Mouse (Mus musculus) embryo, embryonic 11.5 days (tissue): Measurements from ENCODE around the gene Mapk1.
"Not testable (repeated sequence)": the region's sequence is repeated elsewhere in the genome, so short reads cannot be mapped to it uniquely, and the experiment has no call there.

Experiments used
- DNase-seq: peaks from one replicate; pipeline ENCODE4 v3.0.0-alpha.2; 2012; ENCODE audit warnings: low read depth, low spot score

Mapk1 gene

GRCm38 (mm10) chr16:16983131-16983533 is at the start of gene Mapk1:
Gene Mapk1, plus strand, starts transcription at chr16:16983382.
- DNase-seq = peak; percentile 94

DNA sequence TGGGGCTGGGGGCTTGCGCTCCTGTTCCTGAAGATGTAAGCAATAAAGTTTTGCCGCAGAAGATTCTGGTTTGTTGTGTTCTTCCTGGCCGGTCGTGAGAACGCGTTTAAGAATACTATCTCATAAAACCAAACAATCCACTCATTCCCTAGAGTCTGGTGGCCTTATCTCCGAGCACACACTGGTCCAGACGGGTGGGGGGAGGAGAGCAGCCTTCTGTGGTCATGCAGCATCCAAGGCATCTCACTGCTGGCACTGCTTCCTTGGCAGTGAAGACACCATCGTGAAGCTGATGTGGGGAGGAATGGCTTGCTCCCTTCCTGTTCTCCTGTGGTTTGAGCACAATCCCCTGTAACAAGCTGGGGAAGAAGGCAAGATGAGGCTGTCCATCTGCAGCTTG is 43.6 kb upstream of the Mapk1 start:
- no peak for DNase-seq

DNA sequence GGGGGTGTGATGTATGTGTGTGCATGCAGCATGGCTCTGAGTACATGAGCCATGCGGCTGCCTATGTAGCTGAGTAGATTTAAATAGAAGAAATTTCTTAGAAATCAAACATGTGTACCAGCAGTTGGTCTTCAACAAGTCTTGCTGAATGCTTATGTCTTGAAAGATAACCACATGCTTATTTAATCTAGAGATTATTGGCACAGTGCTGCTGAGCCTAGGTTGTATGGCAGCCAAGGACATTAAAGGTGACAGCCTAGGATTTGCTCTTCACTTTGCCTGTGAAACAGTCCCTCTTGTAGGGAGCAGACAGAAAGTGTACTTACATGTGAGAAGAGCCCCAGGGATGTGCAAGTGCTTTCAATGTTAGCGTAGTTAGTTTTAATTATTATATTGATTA is 42.1 kb upstream of the Mapk1 start:
- no peak for DNase-seq

GRCm38 (mm10) chr16:16958575-16958974 is 24.6 kb upstream of the Mapk1 start:
- no peak for DNase-seq

DNA sequence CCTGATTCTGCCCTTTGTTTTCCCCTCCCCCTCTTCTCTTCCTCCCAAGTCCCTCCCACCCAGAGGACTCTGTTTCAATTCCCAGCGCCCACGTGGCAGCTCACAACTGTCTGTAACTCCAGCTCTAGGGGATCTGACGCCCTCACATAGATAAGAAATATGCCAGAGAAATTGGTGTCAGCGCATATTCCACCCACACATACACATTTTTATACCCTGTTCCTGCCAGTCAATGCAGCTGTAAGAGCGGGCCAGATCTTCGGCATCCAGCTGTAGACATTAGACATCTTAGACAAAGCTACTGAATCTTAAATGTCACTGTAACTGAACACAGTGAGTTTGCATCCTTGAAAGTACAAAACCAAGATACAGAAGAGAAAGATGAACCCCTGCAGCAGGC is 23.3 kb upstream of the Mapk1 start:
- DNase-seq = no peak

- no peak for DNase-seq
Measured at GRCm38 (mm10) chr16:16965149-16965548, 18.0 kb upstream of the Mapk1 start.

DNA sequence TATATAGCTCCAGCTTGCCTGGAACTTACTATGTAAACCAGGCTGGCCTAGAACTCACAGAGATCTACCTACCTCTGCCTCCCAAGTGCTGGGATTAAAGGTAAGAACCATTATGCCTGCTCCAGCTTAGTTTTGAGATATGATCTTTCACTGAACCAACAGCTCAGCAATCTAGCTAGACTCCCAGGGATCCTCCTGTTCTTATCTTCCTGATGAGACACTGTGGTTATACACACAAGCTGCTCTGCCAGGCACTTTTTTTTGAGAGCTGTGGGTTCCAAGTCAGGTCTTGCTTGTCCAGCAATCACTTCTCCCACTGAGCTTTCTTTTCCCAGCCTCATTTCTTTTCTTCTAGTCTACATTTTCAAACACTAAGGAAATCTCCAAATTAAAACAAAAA is 16.9 kb upstream of the Mapk1 start:
- no peak for DNase-seq

GRCm38 (mm10) chr16:16978061-16978460 is 5.1 kb upstream of the Mapk1 start:
- DNase-seq = no peak

DNA sequence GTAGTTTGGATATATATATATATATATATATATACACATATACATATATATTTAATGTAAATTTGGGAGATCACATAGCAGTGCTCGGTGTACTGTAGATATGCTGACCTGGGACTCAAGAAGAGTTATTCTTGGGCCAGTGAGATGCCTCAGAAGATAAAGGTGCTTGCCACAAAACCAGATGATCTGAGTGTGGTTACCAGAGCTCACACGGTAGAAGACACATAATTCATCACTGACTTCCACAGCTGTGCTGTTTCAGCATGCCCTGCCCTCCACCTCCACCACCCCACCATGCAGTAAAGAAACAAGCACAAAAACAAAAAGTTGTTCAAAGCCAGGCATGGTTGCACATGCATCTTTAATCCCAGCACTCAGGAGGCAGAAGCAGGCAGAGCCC is 4.4 kb upstream of the Mapk1 start:
- no peak for DNase-seq

GRCm38 (mm10) chr16:16982636-16983035 is 546 bp upstream of the Mapk1 start:
- DNase-seq = no peak

DNA sequence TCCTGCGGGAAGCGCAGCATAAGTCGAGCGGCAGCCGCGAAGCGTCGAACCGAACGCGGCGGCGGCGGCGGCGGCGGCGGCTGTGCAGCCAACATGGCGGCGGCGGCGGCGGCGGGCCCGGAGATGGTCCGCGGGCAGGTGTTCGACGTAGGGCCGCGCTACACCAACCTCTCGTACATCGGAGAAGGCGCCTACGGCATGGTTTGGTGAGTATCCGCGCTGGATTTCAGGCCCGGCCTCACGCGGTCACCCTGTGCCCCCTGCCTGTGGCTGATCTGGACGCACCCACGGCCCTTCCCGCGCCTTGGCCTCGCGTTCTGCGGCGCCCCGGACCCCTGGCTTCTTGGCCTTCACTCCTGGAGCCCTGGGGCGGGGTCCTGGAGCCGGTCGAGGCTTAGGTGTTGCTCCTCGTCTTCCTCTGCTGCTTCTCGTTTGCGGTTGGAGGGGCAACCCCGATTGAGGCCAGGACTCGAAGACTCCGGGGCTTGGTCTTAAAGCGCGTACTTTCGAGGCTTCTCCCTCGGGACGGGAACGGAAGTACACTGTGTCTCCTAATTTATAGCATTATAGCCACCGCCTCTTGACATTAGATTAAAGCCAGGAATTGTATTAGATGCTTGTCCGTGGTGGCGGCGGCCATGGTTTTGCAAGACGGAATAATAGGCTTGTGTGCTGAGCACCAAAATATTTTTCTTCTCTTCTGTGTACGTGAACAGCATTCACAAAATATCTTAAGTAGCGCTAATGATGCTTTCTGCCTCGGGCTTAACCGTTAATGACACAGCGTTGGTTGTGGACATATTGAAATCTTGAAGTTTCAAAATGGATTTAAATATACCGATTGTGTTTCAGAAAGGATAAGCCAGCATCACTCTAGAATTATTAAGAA is 596 bp downstream of the Mapk1 start:
- peak; percentile 41 for DNase-seq

DNA sequence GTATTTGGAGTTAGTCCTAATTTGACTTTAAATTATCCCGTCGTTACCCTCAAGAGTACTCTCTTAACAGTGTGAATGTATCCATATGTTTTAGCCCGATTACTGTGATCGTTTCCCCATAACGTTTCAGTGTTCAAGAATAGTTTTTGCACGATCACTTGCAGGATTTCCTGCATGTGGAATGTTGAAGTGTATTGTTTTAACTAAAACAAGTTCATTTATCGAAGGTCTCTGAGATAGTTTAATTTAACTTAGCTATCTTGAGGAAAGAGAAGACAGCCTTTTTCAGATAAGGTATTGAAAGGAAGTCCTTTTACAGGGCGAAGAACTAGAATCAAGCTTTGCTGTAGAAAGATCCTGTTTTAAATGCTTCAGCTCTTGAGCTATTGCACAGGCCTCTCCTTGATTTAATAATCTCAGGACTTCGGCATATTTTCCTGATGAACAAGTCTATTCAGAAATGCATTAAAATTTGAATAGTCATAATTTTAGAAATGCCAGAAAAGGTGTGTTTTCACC is 1.3 kb downstream of the Mapk1 start:
- DNase-seq = no peak

DNA sequence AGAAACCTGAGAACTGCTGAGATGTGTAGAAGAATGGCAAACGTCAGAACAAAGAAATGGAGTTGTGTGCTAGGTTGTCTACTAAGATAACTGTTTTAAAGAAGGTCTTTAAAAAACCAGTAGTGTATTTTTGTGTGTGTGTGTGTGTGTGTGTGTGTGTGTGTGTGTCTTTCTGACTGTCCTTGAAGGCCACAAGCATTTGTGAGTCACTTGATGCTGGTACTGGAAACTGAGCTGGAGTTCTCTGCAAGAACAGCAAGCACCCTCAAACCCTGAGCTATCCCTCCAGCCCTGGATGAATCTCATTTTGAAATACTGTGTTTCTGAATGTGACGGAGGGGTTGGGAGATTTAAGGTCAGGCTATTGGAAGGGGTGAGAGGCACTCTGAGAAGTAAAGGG is 4.1 kb downstream of the Mapk1 start:
- DNase-seq = no peak

DNA sequence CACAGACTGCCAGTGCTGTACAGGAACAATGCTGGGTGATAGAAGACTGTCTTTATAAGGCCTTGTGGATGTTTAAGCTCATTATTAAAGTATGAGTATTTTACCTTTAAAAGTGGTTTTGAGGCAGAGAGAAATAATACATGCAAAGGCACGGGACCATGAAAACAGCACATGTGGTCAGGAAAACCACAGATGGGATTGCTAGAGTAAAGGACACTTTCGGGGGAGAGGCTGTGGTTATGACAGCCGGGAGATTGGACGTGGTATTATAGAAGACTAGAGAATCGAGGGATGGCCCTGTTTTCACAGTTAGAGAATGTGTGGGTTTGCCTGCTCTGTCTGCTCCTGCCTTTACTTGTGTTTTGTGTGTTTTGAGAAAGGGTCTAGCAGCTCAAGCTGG is 5.7 kb downstream of the Mapk1 start:
- no peak for DNase-seq

DNA sequence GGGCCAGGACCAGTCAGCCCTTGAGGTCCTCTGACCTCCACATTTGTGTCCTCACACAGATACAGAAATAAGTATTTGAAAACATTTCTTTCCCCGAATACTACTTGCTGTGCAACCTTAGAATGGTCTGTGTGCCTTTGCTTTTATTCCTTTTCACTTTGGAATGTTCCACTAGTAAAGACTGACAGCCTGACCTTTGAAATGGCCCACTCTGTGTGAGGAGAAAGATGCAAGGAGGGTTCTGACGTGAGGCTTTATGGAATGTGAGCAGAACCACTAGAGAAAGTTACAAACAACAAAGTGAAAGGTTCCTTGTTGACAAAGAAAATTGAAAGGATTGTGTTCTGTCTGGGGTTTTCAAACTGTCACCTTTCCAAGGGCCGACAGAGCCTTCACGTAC is 6.8 kb downstream of the Mapk1 start:
- no peak for DNase-seq

GRCm38 (mm10) chr16:16994426-16995052 is 11.4 kb downstream of the Mapk1 start:
- DNase-seq = no peak

GRCm38 (mm10) chr16:16996121-16996729 is 13.0 kb downstream of the Mapk1 start:
- DNase-seq = not testable (repeated sequence)

DNA sequence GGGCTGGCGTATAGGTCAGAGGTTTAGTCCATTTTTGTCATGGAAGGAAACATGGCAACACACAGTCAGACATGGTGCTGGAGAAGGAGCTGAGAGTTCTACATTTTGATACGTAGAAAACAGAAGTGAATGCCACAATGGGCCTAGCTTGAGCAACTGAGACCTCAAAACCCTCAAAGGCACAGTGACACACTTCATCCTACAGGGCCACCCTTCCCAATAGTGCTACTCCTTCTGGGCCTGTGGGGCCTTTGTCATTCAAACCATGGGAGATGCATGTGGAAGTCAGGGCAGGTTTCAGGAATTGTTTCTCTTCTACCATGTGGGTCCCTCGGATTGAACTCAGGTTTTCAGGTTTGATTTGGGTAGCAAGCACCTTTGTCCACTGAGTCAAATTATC is 17.9 kb downstream of the Mapk1 start:
- no peak for DNase-seq

DNA sequence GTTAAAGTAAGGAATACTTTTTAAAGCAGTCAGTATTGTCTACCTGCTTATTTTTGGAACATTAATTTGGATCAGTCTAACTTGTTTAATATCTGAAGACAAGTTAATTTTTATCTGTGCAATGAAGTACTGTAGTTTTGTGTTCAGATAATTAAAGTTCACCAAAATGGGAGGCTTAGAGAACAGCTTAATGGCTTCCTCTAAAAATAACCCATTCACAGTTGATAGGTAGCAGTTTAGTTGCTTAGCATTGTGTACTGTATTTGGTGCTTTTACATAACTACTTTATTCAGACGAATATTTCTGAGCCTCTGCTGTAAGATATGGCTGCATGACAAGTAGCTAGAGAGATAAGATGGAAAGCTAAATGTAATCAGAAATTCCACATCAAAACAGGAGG is 23.9 kb downstream of the Mapk1 start:
- no peak for DNase-seq

GRCm38 (mm10) chr16:17010036-17010435 is 26.9 kb downstream of the Mapk1 start:
- DNase-seq = no peak

- no peak for DNase-seq
Measured at GRCm38 (mm10) chr16:17012583-17012982, 29.4 kb downstream of the Mapk1 start.

- no peak for DNase-seq
Measured at GRCm38 (mm10) chr16:17015111-17015852, 32.1 kb downstream of the Mapk1 start.
